Mouse (Mus musculus) urinary bladder, postnatal 4 days (tissue): Measurements from ENCODE around the gene Zfp385c.
A peak's percentile ranks its signal among the peaks of the same experiment; 100 is the strongest.
"Not testable (repeated sequence)": the region's sequence is repeated elsewhere in the genome, so short reads cannot be mapped to it uniquely, and the experiment has no call there.

Experiments used
- DNase-seq, 2 experiments: peaks; one replicate each; pipeline ENCODE4 v3.0.0; 2021 to 2022; ENCODE audit warnings: low spot score in 2 of 2

Gene Zfp385c

GRCm38 (mm10) chr11:100688443-100688842 lies 3.8 kb downstream of the Zfp385c start:
- no peak for DNase-seq

- DNase-seq, result no peak
Measured at GRCm38 (mm10) chr11:100687265-100687664, 5.0 kb downstream of the Zfp385c start.

DNA sequence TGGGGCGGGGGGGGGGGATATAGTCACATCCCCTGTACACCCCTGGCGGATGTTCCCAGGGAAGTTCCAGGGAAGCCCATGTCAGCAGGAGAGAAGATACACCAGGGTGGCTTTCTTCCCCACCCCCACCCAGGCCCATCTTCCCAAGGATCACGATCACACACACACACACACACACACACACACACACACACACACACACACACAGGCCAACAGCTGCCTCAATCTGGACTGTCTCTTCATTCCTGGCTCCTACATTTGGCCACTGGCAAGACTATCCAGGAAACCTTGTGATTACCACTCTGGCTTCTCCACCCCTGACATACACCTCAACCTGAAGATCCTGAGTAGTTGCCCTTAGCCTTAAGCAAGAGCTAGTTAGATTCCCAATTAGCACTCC lies 6.9 kb downstream of the Zfp385c start:
- no peak for DNase-seq

- no peak for DNase-seq
Measured at GRCm38 (mm10) chr11:100684084-100684483, 8.2 kb downstream of the Zfp385c start.

DNA sequence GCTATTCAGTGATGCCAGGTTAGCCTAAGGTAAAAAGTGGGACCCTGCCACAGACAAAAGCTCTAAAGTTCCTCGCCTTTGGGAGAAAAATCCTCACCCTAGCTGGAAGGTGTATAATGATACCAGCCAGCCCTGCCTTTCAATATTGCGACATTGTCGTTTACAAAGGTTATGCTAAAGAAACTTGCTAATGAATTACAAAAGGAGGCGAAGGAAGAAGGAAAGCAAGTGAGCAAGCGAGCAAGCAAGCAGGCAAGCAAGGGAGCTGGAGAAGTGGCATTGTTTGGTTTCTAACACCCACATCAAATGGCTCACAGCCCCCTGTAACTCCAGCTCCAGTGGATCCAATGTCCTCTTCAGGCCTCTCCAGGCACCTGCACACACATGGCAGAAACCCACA lies 9.7 kb downstream of the Zfp385c start:
- DNase-seq, result no peak

- DNase-seq, result no peak
Measured at GRCm38 (mm10) chr11:100681826-100682225, 10.4 kb downstream of the Zfp385c start.

- DNase-seq, result no peak
Measured at GRCm38 (mm10) chr11:100677810-100678209, 14.4 kb downstream of the Zfp385c start.

DNA sequence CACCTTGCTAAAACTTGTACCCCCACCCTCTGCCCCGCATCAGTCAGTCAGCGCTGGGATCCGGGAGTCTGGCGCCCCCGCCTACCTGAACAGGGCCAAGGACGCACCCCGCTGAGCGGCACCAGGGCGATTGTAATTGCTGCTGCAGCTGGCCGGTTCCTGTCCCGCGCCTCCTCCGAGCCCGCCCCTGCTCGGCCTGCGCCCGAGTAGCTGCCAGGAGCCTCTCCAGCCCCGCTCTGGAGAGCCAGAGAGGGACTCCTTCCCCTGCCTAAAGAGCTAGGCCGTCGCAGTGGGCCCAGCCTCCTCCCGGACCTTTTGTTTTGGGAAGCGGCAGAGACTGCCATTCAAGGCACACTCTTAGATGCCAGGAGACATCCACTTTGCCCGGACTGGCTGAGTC lies 19.1 kb downstream of the Zfp385c start:
- peak; percentile 54 to 71 for DNase-seq

GRCm38 (mm10) chr11:100671956-100672355 lies 20.3 kb downstream of the Zfp385c start:
- DNase-seq, result no peak

DNA sequence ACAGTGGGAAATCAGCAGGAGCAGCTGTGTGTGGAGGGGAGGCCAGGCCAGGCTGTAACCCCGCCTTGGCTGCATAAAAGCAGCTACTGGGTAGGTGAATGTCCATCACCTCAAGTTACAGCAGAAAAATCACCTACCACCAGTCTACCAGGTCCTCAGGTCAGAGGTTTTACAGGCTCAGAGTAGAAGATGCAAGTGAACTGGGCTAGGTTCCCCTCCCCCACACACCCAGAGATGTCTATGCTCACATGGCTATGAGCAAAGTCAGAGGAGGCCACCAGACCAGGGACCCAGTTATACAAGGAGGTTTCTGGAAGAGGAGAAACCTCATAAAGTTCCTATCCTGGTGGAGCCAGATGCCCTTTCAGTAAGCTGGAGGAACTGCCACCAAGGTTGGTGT lies 21.2 kb downstream of the Zfp385c start:
- DNase-seq, result no peak

DNA sequence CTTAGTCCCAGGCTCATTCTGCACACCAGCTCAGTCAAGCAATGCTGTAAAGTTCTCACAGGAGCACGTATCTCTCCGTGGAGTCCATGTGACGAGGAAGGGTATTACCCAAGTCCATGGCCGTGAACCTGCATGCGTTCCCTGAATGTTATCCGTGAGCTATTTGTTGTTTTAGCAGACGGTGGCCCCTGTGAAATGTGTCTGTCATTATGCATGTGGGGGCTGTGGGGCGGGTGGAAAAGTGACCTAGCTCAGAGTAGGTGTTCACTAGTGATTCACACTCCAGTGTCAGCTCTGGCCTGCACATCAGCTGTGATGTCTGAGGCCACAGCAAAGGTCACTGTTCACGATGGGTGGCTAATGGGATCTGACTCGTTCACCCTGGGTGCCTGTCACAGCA lies 32.4 kb downstream of the Zfp385c start:
- no peak for DNase-seq

DNA sequence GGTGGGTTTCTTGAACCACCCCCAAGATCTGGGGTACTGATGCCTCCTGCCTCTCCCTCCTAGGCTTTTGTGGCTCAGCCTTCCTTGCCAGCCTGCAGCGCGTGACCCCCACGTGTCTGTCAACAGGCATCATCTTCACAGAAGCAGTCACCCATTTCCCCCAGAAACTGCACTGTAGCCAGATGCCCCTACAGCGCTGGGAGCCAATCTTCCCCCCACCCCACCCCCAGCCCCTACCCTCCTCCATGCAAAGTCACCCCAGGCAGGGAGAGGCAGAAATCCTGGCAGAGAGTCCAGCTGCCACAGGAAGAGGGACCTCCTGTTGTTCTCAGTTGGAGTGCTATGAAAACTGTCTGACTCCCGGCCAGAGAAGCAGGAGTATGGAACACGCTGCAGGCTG lies 35.8 kb downstream of the Zfp385c start:
- no peak for DNase-seq

DNA sequence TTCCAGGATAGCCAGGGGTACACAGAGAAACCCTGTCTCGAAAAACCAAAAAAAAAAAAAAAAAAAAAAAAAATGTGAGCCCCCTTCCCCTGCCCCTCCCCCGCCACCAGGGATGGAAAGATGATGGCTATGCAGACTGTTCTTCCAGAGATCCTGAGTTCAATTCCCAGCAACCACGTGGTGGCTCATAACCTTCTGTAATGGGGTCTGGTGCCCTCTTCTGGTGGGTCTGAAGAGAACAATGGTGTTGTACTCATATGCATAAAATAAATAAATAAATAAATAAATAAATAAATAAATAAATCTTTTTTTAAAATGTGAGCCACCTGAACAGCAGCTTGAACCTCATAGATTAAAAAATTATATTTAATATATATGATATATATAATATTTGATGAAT lies 36.7 kb downstream of the Zfp385c start:
- not testable (repeated sequence) for DNase-seq

GRCm38 (mm10) chr11:100651748-100652147 lies 40.5 kb downstream of the Zfp385c start:
- no peak for DNase-seq

- no peak for DNase-seq
Measured at GRCm38 (mm10) chr11:100651205-100651604, 41.0 kb downstream of the Zfp385c start.

DNA sequence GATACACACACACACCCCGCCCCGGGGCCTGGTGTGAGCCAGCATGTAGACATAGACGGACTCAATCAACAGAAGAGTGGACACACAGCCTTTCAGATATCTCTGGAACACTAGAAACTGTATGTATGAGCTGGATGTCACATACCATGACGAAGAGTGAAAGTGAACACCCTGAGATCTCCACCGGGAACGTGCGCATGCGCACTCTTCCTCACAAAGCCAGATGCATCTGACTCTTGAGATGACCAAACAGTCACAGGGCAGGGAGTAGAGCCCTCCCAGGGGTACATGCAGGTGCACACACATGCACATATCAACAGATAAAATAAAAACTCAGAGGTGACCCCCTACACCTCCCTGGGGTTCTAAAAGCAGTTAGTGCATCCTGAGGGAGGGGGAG lies 43.9 kb downstream of the Zfp385c start:
- no peak for DNase-seq

GRCm38 (mm10) chr11:100646265-100646664 lies 46.0 kb downstream of the Zfp385c start:
- DNase-seq, result no peak

- DNase-seq, result no peak
Measured at GRCm38 (mm10) chr11:100643612-100644575, 48.4 kb downstream of the Zfp385c start.

DNA sequence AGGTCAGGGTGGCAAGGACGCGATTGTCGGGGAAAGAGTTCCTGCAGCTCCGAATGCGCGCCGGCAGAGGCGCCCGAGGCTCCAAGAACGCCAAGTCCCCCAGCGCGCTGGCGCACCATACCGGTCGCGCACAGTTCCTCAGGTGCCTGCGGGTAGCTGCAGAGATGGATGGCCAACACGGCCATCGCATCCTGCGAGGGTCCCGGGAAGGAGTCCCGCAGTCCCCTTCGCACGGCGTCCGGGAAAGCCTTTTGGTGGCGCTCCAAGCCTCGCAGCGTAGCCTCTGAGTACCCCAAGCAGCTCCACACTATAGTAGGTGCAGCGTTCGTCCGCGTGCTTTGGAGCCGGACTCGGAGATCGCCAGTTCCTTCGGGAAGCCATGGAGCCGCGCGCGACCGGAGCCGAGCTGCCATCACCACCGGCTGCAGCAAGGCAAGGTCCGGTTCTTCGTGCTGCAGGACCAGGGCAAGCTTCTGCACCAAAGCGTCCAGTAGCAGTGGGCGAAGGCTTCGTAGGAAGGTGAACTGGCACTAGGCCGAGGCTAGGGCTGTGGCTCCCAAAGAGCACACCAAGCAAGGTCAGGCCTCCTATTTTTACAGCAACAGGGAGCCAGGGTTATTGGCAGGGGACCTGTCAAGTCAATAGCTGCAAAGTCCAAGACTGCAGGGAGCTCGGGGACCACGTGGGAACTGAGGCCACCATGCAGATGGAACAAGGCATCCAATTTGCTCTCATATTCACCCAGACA lies 51.9 kb downstream of the Zfp385c start:
- DNase-seq, result no peak

- no peak for DNase-seq
Measured at GRCm38 (mm10) chr11:100634530-100634929, 57.7 kb downstream of the Zfp385c start.

DNA sequence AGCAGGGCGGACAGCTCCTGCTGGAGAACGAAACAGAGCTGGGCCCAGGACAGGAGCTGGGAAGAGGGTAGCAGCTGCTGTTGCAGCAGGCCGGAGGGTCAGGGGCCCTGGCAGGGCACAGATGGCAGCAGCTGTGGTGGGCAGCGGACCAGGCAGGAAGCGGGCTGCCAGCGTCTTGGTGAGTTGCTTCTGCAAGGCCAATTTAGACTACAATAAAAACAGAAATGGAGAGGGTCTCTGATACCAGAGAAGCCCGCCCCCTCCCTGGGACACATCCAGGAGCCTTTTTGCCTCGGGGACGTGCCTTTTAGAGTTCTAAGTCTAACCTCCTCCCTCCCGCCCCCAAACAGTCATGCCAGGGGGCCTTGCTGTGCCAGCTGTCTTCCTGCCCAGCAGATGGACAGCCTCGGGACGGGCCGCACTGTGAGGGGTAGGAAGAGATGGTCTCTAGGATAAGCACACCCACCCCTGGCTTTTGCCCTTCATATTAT lies 63.3 kb downstream of the Zfp385c start:
- no peak for DNase-seq

- DNase-seq, result no peak
Measured at GRCm38 (mm10) chr11:100628056-100628455, 64.2 kb downstream of the Zfp385c start.
